Mouse (Mus musculus) cerebellum, adult 9-10 months (tissue): ENCODE data around the gene Oxnad1.

ENCODE experiments used
- DNase-seq: peaks from one replicate; pipeline ENCODE4 v3.0.0; 2022

Gene Oxnad1

DNA sequence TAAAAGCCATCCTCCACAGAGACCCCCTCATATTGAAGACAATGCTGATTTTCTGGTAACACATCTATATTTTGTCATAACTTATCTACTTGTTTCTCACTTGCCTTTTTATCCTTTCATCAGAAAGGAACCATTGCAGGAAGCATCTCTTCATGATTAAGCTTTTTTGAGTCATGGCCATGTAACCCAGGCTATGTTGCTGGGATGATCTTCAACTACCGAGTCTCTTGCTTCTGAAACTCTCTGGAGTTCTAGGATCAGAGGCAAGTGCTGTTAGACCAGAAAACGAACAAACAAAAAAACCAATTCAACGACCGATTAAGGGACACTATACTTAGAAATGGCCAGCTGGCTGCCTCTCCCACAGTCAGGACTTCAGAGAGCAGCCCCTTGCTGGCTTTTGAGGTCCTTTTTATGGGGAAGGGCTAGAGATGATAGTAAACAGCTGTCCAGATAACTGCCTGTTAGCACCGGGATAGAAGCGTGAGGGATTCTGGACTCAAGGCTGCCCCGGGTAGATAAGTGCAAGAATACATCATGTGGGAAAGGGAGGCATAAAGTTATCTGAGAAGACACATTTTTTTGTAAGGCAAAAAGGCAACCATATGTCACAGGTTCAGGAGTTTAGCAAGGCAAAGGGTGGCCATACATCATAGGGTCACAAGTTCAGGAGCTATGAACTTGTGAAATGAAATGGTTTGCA is 60.8 kb downstream of the Oxnad1 start:
- no peak for DNase-seq

DNA sequence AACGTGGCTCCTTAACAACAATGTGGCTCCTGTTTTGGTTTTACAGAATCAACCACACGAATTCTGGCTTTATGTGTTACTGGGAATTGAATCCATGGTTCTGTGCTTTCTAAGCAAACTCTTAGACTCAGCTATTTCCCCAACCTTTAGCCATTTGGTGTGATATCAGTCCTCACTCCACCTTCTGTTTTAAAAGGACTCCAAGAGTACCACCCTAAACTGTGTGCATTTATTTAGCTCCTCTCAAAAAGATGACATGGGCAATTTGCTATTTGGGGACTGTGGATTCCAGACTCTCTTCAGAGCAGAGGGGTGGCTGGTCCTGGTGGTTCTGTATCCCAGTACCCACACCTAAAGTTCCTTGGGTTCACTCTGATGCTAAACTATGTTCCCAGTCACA is 61.4 kb downstream of the Oxnad1 start:
- DNase-seq, result no peak

DNA sequence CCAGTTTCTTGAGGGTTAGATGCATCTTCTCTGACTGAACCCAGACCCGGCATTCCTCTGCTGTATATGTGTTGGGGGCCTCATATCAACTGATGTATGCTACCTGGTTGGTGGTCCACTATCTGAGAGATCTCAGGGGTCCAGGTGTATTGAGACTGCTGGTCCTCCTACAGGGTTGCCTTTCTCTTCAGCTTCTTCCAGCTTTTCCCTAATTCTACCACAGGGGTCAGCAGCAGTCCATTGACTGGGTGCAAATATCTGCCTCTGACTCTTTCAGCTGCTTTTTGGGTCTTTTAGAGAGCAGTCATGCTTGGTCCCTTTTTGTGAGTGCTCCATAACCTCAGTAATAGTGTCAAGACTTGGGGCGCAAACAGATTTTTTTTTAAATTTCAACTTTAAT is 65.7 kb downstream of the Oxnad1 start:
- DNase-seq, result no peak

DNA sequence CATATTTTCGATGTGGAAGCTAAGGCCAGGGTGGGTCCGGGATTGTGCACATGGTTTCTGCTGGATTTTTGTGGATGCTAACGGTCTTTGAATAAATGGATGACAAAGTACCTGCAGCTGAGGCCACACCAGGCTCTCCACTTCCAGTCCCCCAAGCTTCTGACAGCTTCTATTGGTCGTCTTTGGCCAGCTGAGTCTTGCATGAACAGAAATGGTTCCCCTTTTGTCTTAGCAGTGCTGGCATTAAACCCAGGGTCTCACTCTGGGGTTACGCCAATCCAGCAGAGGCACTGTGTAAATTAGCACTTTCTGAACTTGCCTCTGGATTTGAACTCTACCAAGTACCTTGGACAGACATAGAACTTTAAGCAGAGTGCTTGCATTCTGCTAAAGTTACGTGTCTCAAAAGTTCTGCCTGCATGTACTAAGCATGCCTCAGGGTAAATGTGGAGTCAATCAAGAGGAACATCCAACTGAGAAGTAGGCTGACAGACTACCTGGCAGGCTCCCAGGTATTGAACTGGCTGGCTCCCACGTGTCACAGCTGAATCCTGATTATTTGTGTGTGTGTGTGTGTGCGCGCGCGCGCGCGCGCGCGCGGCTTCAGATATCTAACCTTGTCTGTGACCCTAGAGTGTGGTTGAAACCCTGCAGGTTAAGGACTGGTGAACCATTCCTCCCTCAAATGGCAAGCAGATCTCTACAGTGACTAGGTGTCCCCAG is 67.2 kb downstream of the Oxnad1 start:
- DNase-seq, result no peak
